Mouse (Mus musculus) neutrophil, adult 59 days (primary cell): ENCODE measurements around the gene Vmn2r63. TPM values are rescaled to one million over a fixed set of nuclear protein-coding genes. Genes with fewer than 3 reads are reported as not detected.

Source experiments
- total RNA-seq, 2 experiments: library from RNA; stranded (reverse); gene quantifications; 1 replicate in 1 of 2; 2 replicates in 1 of 2; pipeline ENCODE4 v1.2.4; 2023

Vmn2r63 gene
- total RNA-seq: not detected

GRCm38 (mm10) chr7:42933722-42934121 is at the start of gene Vmn2r63:
Gene Vmn2r63 (minus strand): TSS chr7:42933822.

GRCm38 (mm10) chr7:42866801-42867458 is 66.7 kb downstream of the Vmn2r63 start, which contains the start of gene Gm2381:
Gene Gm2381 (minus strand): TSS chr7:42867234.

Other genes with a start within 250 kb of the Vmn2r63 start
- gene Zfp975, start 241.1 kb downstream of the Vmn2r63 start, total RNA-seq: 1 to 10 TPM; 1.3 to 1.7 TPM
- not detected for gene Gm17067, start 206.8 kb downstream of the Vmn2r63 start, total RNA-seq
- not detected for gene Vmn2r62, start 140.3 kb downstream of the Vmn2r63 start, total RNA-seq
- not detected for gene Gm2381, start 66.6 kb downstream of the Vmn2r63 start, total RNA-seq
- not detected for gene Gm9268, start 84.9 kb upstream of the Vmn2r63 start, total RNA-seq
- gene Zfp936, start 180.4 kb upstream of the Vmn2r63 start, total RNA-seq: not detected